Mouse (Mus musculus): ENCODE measurements around the gene S100a1. TPM values are rescaled to one million over a fixed set of nuclear protein-coding genes. Genes with fewer than 3 reads are reported as not detected.

S100a1 gene
- polyA plus RNA-seq (2014; fragmentation: Nextera tagmentation; extraction: Ambion mirVana): 28.0 and 33.9 TPM in 2 replicates

DNA sequence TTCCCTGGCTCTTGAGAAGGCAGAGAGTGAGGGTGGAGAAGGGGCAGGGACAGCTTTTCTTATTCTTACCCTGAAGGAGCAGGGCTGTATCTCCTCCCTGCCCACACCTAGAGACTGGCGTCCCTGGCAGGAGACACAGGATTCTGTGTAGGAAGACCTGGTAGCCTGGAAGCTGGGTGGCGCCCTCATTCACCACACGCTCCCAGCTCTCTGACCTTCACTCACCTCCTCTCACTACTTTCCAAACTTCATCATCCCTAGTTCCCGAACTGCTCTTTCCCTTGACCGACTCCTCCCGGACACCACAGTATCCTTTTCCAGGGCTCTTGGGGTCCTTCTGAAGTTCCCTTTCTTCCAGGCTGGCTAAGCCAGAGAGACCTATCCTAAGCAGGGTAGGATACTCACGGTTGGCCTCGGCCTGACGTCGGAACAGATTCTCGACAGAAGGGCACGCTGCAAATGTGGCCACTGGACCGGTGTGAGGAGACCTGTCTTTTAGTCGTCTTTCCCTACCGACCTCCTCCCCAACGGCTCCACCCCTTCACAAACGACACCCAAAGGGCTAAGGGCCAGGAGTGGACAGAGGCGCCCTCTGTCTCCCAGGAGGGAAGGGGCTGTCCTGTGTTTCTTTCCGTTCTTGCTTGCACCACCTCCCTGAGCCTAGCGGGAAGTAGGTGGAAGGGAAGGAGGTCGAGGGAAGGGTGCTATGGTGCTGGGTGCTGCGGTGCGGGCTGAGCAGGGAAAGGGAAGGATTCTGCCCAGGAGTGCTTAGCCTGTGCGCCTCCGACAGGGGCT lies at the start of gene S100a1, which contains the start of gene S100a13:
Gene S100a1, minus strand, starts transcription at position 597 of the 795 bp plus-strand sequence.
Gene S100a13, plus strand, starts transcription at position 640 of the 795 bp plus-strand sequence.
- ATAC-seq (ENCODE audit: insufficient read depth): peak; percentile 38
- no peaks in the 10 kb centered on the region for H3K36me3 ChIP-seq (ENCODE audit: insufficient read depth)
- H3K4me1 ChIP-seq (ENCODE audit: insufficient read depth): peaks cover 4% of the 10 kb centered on the region
- H3K27me3 ChIP-seq (ENCODE audit: insufficient read depth, low read length): no peaks in the 10 kb centered on the region; the same call in 1 of the 2 replicates
- peak within 1 kb of the TSS; percentile 86 for H3K4me2 ChIP-seq
- H3K9me3 ChIP-seq (ENCODE audit: low read depth, low read length): no peaks in the 10 kb centered on the region
- peak within 1 kb of the TSS; percentile 54 for H3K9ac ChIP-seq
- peak within 1 kb of the TSS; percentile 42 for H3K4me3 ChIP-seq (ENCODE audit: low read depth, low read length)
- peak; percentile 66 for DNase-seq
- TF ChIP-seq CTCF (IDR thresholded peaks at IDR 0.05; ENCODE audit: low read depth): peak; percentile 42; the same call in 1 of the 2 replicates
- peak within 1 kb of the TSS; percentile 25; the same call in 1 of the 2 replicates for H3K27ac ChIP-seq (ENCODE audit: low read depth)
- 3% methylated on average over 24 of the region's 25 CpGs for WGBS

DNA sequence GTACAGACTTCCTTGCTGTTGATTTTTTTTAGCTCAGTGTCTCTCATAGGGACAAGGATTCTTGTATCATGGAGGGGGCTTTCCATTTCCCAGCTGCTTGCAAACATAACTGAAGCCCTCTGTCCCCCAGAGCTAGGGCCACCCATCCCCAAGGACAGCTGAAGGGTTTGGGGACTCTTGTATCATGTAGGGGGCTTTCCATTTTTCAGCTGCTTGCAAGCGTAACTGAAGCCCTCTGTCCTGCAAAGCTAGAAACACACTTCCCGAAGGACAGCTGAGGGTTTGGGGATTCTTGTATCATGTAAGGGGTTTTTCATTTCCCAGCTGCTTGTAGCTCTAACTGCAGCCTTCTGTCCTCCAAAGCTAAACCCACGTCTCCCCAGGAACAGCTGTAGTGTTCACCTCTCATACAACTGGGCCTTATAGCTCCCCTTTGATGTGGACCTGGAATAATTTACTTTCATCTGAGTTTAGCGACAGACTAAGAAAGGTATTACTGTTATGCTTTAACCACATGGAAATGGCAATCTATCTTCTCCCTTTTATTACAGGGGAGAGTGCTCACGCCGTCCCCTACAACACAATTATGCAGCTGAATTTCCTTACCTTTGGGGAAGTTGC lies 45.9 kb upstream of the S100a1 start, which contains the start of gene S100a3:
Gene S100a3, plus strand, starts transcription at position 571 of the 621 bp plus-strand sequence.
- Histone ChIP-seq H3K4me3 (ENCODE audit: low read depth, low read length) (no peak within 1 kb of the TSS), H3K4me1 (ENCODE audit: insufficient read depth) (no peaks in the 10 kb centered on the region), H3K27ac (ENCODE audit: low read depth) (no peak within 1 kb of the TSS), H3K4me2 (no peak within 1 kb of the TSS), H3K27me3 (ENCODE audit: insufficient read depth, low read length) (no peaks in the 10 kb centered on the region), H3K36me3 (ENCODE audit: insufficient read depth) (no peaks in the 10 kb centered on the region), H3K9me3 (ENCODE audit: low read depth, low read length) (no peaks in the 10 kb centered on the region), H3K9ac (no peak within 1 kb of the TSS)
- TF ChIP-seq CTCF (IDR thresholded peaks at IDR 0.05; ENCODE audit: low read depth): no peak
- WGBS: 75% methylated on average over 6 of the region's 6 CpGs
- ATAC-seq (ENCODE audit: insufficient read depth): no peak
- DNase-seq: no peak

DNA sequence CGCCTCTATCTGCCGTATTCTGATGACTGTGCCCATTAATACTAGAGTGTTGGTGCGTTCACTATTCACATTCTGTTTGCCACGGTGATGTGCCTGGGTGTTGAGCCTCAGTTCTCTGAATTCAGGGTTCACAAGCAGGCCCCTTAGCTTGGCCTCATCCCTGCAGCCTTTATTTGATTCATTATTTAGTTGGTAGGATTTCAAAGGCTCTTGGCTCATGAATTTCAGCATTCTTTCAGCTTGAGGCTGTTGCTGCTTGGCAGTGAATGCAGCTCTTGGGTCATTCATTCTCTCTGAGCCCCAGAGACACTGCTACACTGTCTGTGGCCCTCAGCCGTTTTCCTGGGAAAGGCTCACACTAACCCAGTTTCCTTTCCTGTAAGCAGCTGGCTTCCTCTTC lies 41.8 kb upstream of the S100a1 start:
- no peak for TF ChIP-seq CTCF (IDR thresholded peaks at IDR 0.05; ENCODE audit: low read depth)
- no peak overlapping the region for H3K9ac ChIP-seq
- H3K36me3 ChIP-seq (ENCODE audit: insufficient read depth): no peaks in the 10 kb centered on the region
- H3K4me2 ChIP-seq: no peak overlapping the region
- H3K4me3 ChIP-seq (ENCODE audit: low read depth, low read length): no peak overlapping the region
- no peaks in the 10 kb centered on the region for H3K9me3 ChIP-seq (ENCODE audit: low read depth, low read length)
- 65% methylated on average over 5 of the region's 5 CpGs for WGBS
- H3K27ac ChIP-seq (ENCODE audit: low read depth): no peak overlapping the region
- no peaks in the 10 kb centered on the region for H3K4me1 ChIP-seq (ENCODE audit: insufficient read depth)
- H3K27me3 ChIP-seq (ENCODE audit: insufficient read depth, low read length): no peaks in the 10 kb centered on the region
- no peak for ATAC-seq (ENCODE audit: insufficient read depth)
- peak; percentile 4 for DNase-seq

DNA sequence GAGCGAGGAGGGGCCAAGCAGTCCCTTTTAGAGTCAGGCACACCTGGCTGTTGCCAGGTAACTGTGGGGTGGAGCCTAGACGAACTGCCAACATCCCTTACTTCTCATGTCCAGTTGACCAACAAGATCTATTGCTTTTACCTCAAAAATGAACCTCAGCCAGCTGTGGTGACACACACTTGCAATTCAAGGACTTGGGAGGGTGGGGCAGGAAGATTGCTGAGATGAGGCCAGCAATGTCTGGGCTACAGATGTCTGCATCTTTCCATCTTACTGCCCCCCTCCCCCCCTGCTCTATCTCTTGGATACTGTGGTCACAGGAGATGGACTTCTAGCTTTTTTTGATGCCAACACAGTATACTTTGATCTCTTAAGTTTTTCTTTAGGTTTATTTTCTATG lies 38.0 kb upstream of the S100a1 start:
- Histone ChIP-seq H3K9me3 (ENCODE audit: low read depth, low read length) (no peaks in the 10 kb centered on the region), H3K4me3 (ENCODE audit: low read depth, low read length) (no peak overlapping the region), H3K27ac (ENCODE audit: low read depth) (no peak overlapping the region), H3K9ac (no peak overlapping the region), H3K36me3 (ENCODE audit: insufficient read depth) (no peaks in the 10 kb centered on the region), H3K4me1 (ENCODE audit: insufficient read depth) (no peaks in the 10 kb centered on the region), H3K4me2 (no peak overlapping the region), H3K27me3 (ENCODE audit: insufficient read depth, low read length) (no peaks in the 10 kb centered on the region)
- DNase-seq: no peak
- no peak for TF ChIP-seq CTCF (IDR thresholded peaks at IDR 0.05; ENCODE audit: low read depth)
- WGBS: 65% methylated on average over 2 of the region's 2 CpGs
- ATAC-seq (ENCODE audit: insufficient read depth): no peak

DNA sequence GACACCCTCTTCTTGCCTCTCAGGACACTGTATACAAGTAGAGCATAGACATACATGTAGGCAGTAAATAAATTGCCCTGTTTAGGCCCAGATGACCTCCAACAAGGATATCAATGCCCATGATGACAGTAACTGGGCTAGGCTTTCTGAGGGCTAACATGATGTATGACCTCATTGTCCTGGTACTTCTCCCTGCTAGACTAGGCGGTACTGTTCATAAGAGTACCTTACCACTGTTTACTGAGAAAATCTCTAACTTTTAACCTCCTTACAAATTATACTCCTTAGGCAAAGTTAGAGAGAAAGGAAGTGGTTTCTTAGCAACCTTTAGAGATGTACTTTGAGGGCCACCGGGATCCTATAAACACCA lies 36.2 kb upstream of the S100a1 start:
- Histone ChIP-seq H3K9me3 (ENCODE audit: low read depth, low read length) (no peaks in the 10 kb centered on the region), H3K4me3 (ENCODE audit: low read depth, low read length) (no peak overlapping the region)
- WGBS: 71% methylated on average over 2 of the region's 2 CpGs

DNA sequence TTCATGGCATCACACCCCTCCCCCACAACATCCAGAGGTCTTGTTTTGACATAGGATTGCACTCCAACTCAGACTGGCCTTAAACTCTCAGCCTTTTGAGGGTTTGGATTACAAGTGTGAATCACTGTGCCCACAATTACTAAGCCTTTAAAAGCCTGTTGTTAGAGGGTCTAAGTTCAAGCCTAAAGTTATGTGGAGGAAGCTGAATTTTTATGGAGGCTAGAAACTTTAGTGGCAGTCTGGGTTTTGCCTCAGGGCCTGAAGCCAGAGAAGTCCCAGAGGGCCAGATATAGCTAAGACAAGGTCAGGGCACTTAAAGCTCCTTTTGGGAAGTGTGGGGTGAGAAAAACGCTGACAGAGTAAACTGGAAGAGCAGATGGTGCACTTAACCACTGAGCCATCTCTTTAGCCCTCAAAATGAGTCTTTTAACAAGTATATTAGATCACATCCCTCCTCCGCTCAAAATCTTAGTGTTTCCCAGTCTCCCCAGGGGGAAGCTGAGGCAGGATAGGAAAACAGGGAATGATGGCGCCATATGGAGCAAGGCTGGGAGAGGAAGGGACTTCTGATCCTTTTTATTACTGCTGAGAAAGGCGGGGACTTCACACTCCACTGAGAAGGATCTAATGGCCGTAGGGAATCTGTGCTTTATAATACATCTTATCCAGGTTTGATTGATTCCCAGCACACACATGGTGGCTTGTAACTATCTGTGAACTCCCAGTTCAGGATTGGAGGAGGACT lies 35.7 kb upstream of the S100a1 start:
- no peaks in the 10 kb centered on the region for H3K36me3 ChIP-seq (ENCODE audit: insufficient read depth)
- H3K9me3 ChIP-seq (ENCODE audit: low read depth, low read length): no peaks in the 10 kb centered on the region
- WGBS: 55% methylated on average over 5 of the region's 5 CpGs
- no peak for ATAC-seq (ENCODE audit: insufficient read depth)
- DNase-seq: peak; percentile 8
- H3K4me3 ChIP-seq (ENCODE audit: low read depth, low read length): no peak overlapping the region
- H3K27me3 ChIP-seq (ENCODE audit: insufficient read depth, low read length): no peaks in the 10 kb centered on the region
- no peaks in the 10 kb centered on the region for H3K4me1 ChIP-seq (ENCODE audit: insufficient read depth)
- H3K27ac ChIP-seq (ENCODE audit: low read depth): no peak overlapping the region
- no peak for TF ChIP-seq CTCF (IDR thresholded peaks at IDR 0.05; ENCODE audit: low read depth)
- H3K4me2 ChIP-seq: no peak overlapping the region
- H3K9ac ChIP-seq: no peak overlapping the region

More for the DNA sequence above, 36.2 kb upstream of the S100a1 start:
- H3K4me2 ChIP-seq: no peak overlapping the region
- H3K27ac ChIP-seq (ENCODE audit: low read depth): no peak overlapping the region
- H3K4me1 ChIP-seq (ENCODE audit: insufficient read depth): no peaks in the 10 kb centered on the region
- no peak for ATAC-seq (ENCODE audit: insufficient read depth)
- H3K9ac ChIP-seq: no peak overlapping the region
- TF ChIP-seq CTCF (IDR thresholded peaks at IDR 0.05; ENCODE audit: low read depth): no peak
- H3K36me3 ChIP-seq (ENCODE audit: insufficient read depth): no peaks in the 10 kb centered on the region
- H3K27me3 ChIP-seq (ENCODE audit: insufficient read depth, low read length): no peaks in the 10 kb centered on the region
- no peak for DNase-seq

Data from lung, embryonic 14.5 days (tissue).